Mouse (Mus musculus) E14TG2a.4 (cell line): ENCODE measurements around the gene Slc27a4.

Experiments used
- CTCF ChIP-seq: conservative IDR thresholded peaks from 2 replicates; pipeline ENCODE4 v1.5.1; 2014; ENCODE audit warnings: low read length
- POU5F1 ChIP-seq: IDR thresholded peaks from 2 replicates; pipeline ENCODE4 v1.6.1; 2014; ENCODE audit warnings: low read length, borderline replicate concordance

- no peak for TF ChIP-seq CTCF
- TF ChIP-seq POU5F1 = no peak
Measured at GRCm38 (mm10) chr2:29855585-29856210, 53.3 kb downstream of the Slc27a4 start.
